Mouse (Mus musculus) urinary bladder, postnatal 14 days (tissue): ENCODE results near the gene Ephx3.

Experiments
- DNase-seq: peaks from one replicate; pipeline ENCODE4 v3.0.0; 2021; ENCODE audit warnings: low spot score

Gene Ephx3

GRCm38 (mm10) chr17:32173166-32173565 lies 16.2 kb downstream of the Ephx3 start:
- DNase-seq: no peak

- DNase-seq: no peak
These were observed 16.9 kb downstream of the Ephx3 start for GRCm38 (mm10) chr17:32172485-32172884.

GRCm38 (mm10) chr17:32169518-32170225 lies 19.7 kb downstream of the Ephx3 start:
- DNase-seq: peak; percentile 35

GRCm38 (mm10) chr17:32166687-32167086 lies 22.7 kb downstream of the Ephx3 start, which contains the start of gene Notch3:
Notch3 (minus strand) TSS chr17:32166852.
- peak; percentile 72 for DNase-seq

- DNase-seq: peak; percentile 56
These were observed 23.4 kb downstream of the Ephx3 start for GRCm38 (mm10) chr17:32165803-32166595.

- no peak for DNase-seq
These were observed 24.0 kb downstream of the Ephx3 start for GRCm38 (mm10) chr17:32165266-32165802.

GRCm38 (mm10) chr17:32164780-32165179 lies 24.6 kb downstream of the Ephx3 start:
- no peak for DNase-seq

- DNase-seq: no peak
These were observed 25.3 kb downstream of the Ephx3 start for GRCm38 (mm10) chr17:32163910-32164650.

- peak; percentile 92 for DNase-seq
These were observed 27.1 kb downstream of the Ephx3 start for GRCm38 (mm10) chr17:32162112-32162850.

- DNase-seq: no peak
These were observed 28.5 kb downstream of the Ephx3 start for GRCm38 (mm10) chr17:32160882-32161281.

GRCm38 (mm10) chr17:32158841-32159240 lies 30.5 kb downstream of the Ephx3 start:
- no peak for DNase-seq

- no peak for DNase-seq
These were observed 42.6 kb downstream of the Ephx3 start for GRCm38 (mm10) chr17:32146718-32147117.

GRCm38 (mm10) chr17:32142907-32143854 lies 46.2 kb downstream of the Ephx3 start:
- DNase-seq: peak; percentile 84

- DNase-seq: no peak
These were observed 47.1 kb downstream of the Ephx3 start for GRCm38 (mm10) chr17:32142234-32142633.
